Mouse (Mus musculus) thymus, postnatal 25 days (tissue): ENCODE measurements around the gene Bbx.

Experiments used
- DNase-seq: peaks from one replicate; pipeline ENCODE4 v3.0.0; 2022

Bbx gene

GRCm38 (mm10) chr16:50432062-50432878 is at the start of gene Bbx:
Gene Bbx, minus strand, starts transcription at chr16:50432390.
- peak; percentile 97 for DNase-seq

GRCm38 (mm10) chr16:50481892-50482291 is 49.7 kb upstream of the Bbx start:
- no peak for DNase-seq

GRCm38 (mm10) chr16:50481341-50481740 is 49.2 kb upstream of the Bbx start:
- DNase-seq = no peak

GRCm38 (mm10) chr16:50478695-50479094 is 46.5 kb upstream of the Bbx start:
- no peak for DNase-seq

- no peak for DNase-seq
Observed at GRCm38 (mm10) chr16:50477628-50478027, 45.4 kb upstream of the Bbx start.

GRCm38 (mm10) chr16:50462226-50462870 is 30.2 kb upstream of the Bbx start:
- DNase-seq = no peak

GRCm38 (mm10) chr16:50459146-50459545 is 27.0 kb upstream of the Bbx start:
- no peak for DNase-seq

GRCm38 (mm10) chr16:50456053-50456452 is 23.9 kb upstream of the Bbx start:
- no peak for DNase-seq

- no peak for DNase-seq
Observed at GRCm38 (mm10) chr16:50449086-50449485, 16.9 kb upstream of the Bbx start.

GRCm38 (mm10) chr16:50445014-50445413 is 12.8 kb upstream of the Bbx start:
- DNase-seq = no peak

- DNase-seq = no peak
Observed at GRCm38 (mm10) chr16:50438816-50439215, 6.6 kb upstream of the Bbx start.

GRCm38 (mm10) chr16:50437788-50438187 is 5.6 kb upstream of the Bbx start:
- no peak for DNase-seq

GRCm38 (mm10) chr16:50437331-50437730 is 5.1 kb upstream of the Bbx start:
- no peak for DNase-seq

GRCm38 (mm10) chr16:50431011-50431981 is 894 bp downstream of the Bbx start:
- peak; percentile 73 for DNase-seq

GRCm38 (mm10) chr16:50430515-50430877 is 1.7 kb downstream of the Bbx start:
- DNase-seq = no peak

GRCm38 (mm10) chr16:50429692-50430514 is 2.3 kb downstream of the Bbx start:
- peak; percentile 29 for DNase-seq

- no peak for DNase-seq
Observed at GRCm38 (mm10) chr16:50428871-50429691, 3.1 kb downstream of the Bbx start.

GRCm38 (mm10) chr16:50420130-50420529 is 12.1 kb downstream of the Bbx start:
- DNase-seq = no peak

- no peak for DNase-seq
Observed at GRCm38 (mm10) chr16:50415406-50415805, 16.8 kb downstream of the Bbx start.

- DNase-seq = no peak
Observed at GRCm38 (mm10) chr16:50402851-50403250, 29.3 kb downstream of the Bbx start.

- no peak for DNase-seq
Observed at GRCm38 (mm10) chr16:50399775-50400174, 32.4 kb downstream of the Bbx start.
